Mouse (Mus musculus) small intestine, adult 10 weeks (tissue): Measurements from ENCODE around the gene Sec14l4. TPM values are rescaled to one million over a fixed set of nuclear protein-coding genes. Genes with fewer than 3 reads are reported as not detected.

ENCODE experiments used
- polyA plus RNA-seq: library from polyadenylated mRNA; stranded (reverse); fragments of 350-450 nt; fragmentation: Illumina TruSeq; extraction: RNeasy Lipid Tissue Mini Kit (QIAGEN cat#74804); gene quantifications from one replicate; pipeline ENCODE4 v1.2.3, GENCODE M21; 2014; ENCODE audit warnings: low replicate concordance

Gene Sec14l4
- not detected for polyA plus RNA-seq

DNA sequence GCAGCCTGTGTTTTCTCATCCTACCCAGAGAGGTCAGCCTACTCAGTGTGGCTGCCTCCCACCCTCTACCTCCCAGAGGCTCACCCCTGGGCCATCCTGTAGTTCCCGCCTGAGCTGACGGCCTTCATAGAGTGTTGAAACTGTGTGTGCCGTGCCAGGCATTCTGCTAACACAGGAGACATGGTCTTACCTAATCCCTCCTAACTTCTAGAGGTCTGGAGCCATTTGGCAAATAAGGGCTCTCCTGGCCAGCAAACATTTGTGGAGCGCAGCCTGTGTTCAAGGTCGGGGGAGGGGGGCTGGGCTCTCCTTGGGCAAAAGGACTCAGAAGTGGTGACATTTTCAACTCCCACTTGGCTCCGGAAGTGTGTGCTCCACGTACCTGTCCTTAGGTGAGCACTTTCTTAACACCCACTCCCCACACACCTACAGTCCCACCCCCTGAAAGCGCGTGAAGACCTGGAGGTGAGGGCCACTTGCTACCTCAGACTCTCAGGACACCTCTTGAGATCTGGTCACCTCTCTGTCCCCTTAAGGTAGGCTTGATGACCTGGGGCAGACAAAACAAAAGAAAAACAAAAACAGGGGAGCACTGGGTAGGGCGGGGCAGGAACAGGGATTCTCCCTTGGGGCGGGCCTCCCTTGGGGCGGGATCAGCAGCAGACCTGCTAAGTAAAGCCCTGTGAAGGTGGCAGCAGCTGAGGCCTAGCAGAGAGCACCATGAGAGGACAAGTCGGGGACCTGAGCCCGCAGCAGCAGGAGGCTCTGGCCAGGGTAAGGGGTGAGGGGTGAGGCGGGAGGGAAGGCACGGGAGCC is at the start of gene Sec14l4:
Gene Sec14l4 (plus strand): TSS at position 337 of the 816 bp plus-strand sequence.

GRCm38 (mm10) chr11:3983291-3983862 is 47.9 kb upstream of the Sec14l4 start, which contains the start of gene Gal3st1:
Gene Gal3st1, plus strand, starts transcription at chr11:3983636.

GRCm38 (mm10) chr11:4064627-4065122 is 33.4 kb downstream of the Sec14l4 start, which contains the start of gene Sec14l3:
Gene Sec14l3, plus strand, starts transcription at chr11:4064841.

GRCm38 (mm10) chr11:4095171-4096053 is 64.2 kb downstream of the Sec14l4 start, which contains the start of gene Mtfp1:
Gene Mtfp1, minus strand, starts transcription at chr11:4095445.

Other genes with a start within 250 kb of the Sec14l4 start
- not detected for gene Osbp2, start 167.6 kb upstream of the Sec14l4 start, polyA plus RNA-seq
- gene 4921536K21Rik, start 136.4 kb upstream of the Sec14l4 start, polyA plus RNA-seq, result not detected
- gene Dusp18, start 136.2 kb upstream of the Sec14l4 start, polyA plus RNA-seq, result 1.1 TPM
- gene Slc35e4, start 116.8 kb upstream of the Sec14l4 start, polyA plus RNA-seq, result not detected
- 2.6 TPM for gene Tcn2, start 99.3 kb upstream of the Sec14l4 start, polyA plus RNA-seq
- 9.3 TPM for gene Pes1, start 67.5 kb upstream of the Sec14l4 start, polyA plus RNA-seq
- gene 4930556J24Rik, start 54.7 kb upstream of the Sec14l4 start, polyA plus RNA-seq, result not detected
- gene Gal3st1, start 47.8 kb upstream of the Sec14l4 start, polyA plus RNA-seq, result 0.89 TPM
- not detected for gene Sec14l3, start 33.4 kb downstream of the Sec14l4 start, polyA plus RNA-seq
- gene Mtfp1, start 64.0 kb downstream of the Sec14l4 start, polyA plus RNA-seq, result 11.7 TPM
- gene Sec14l2, start 92.0 kb downstream of the Sec14l4 start, polyA plus RNA-seq, result 64.0 TPM
- gene Rnf215, start 103.7 kb downstream of the Sec14l4 start, polyA plus RNA-seq, result 2.5 TPM
- 1.3 TPM for gene Ccdc157, start 128.8 kb downstream of the Sec14l4 start, polyA plus RNA-seq
- 9.0 TPM for gene Sf3a1, start 128.9 kb downstream of the Sec14l4 start, polyA plus RNA-seq
- gene Tbc1d10a, start 155.3 kb downstream of the Sec14l4 start, polyA plus RNA-seq, result not detected
- gene Castor1, start 186.8 kb downstream of the Sec14l4 start, polyA plus RNA-seq, result not detected
- gene Osm, start 205.0 kb downstream of the Sec14l4 start, polyA plus RNA-seq, result not detected
- gene Lif, start 226.1 kb downstream of the Sec14l4 start, polyA plus RNA-seq, result 0.74 TPM